Mouse (Mus musculus): ENCODE measurements around the gene Ttc3.
A peak's percentile ranks its signal among the peaks of the same experiment; 100 is the strongest.
"Not testable (repeated sequence)": the region's sequence is repeated elsewhere in the genome, so short reads cannot be mapped to it uniquely, and the experiment has no call there.

Ttc3 gene

DNA sequence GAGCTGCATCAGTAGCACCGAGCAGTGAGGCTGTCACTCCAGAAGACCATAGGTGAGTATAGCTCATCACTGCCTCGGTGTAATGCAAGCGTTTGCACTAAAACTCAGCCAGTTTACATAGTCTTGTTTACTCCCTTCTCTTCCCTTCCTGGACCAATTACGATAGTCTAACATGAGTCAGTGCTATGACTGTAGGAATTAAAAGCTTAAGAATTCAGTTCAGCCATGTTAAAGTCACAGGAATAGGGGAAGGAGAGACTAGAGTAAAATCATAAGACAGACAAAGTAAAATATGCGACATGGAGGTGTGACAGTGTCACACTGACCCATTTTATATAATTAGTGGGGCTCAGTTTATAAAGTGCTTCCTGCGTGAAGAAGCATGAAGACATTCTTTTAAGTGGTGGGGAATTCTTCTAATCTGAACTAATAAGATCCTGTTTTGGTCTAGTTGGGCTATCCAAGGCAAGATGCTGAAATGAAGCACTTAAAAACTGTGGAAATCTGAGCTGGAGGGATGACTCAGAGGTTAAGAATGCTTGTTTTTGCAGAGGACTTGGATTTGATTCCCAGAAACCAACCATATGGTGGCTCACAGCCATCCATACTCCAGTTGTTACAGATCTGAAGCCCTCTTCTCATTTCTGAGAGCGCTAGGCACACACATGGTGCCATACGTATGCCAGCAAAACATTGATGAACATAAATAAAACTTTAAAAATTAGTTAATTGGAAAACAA is 65.2 kb downstream of the Ttc3 start:
- peak; percentile 86 for DNase-seq (ENCODE audit: inconsistent ontology term)

DNA sequence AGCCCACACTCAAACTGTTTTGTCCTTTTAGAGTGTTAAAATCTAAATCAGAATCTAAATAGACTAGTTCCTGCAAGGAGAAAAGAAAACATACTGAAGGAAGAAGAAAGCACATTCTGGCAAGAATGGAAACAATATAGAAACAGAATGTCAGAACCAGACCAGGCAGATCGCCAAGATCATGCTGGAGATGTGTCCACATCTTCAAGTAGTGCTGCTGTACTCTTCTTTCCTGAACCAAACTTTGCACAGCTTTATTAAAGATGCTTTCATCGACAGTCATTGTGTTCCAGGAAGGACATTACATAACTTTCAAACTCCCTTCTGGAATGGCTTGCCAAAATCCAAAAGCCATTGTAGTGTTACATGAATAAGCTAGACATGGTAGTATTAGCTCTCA is 66.4 kb downstream of the Ttc3 start:
- DNase-seq (ENCODE audit: inconsistent ontology term): peak; percentile 14

- no peak for DNase-seq (ENCODE audit: inconsistent ontology term)
Measured at GRCm38 (mm10) chr16:94441361-94441760, 70.9 kb downstream of the Ttc3 start.

DNA sequence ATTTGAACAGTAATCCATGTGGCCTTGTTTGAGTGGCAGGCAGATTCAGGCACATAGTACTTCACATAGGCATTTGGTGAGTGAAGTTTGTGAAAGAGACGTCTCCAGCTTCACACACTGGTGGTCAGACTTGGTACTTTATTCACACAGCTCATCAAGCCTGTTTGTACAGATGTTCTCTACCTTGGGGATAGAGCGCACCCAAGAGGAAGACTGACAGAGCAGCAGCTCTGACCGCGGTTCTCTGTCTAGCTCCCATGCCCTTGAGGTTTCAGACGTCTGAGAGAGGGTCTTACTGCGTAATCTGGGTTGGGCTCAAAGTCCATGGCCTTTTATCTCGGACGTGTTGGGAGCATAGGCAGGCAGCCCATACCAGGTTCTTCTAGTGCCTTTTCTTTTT is 78.7 kb downstream of the Ttc3 start:
- no peak for DNase-seq (ENCODE audit: inconsistent ontology term)

GRCm38 (mm10) chr16:94449632-94450031 is 79.2 kb downstream of the Ttc3 start:
- no peak for DNase-seq (ENCODE audit: inconsistent ontology term)

DNA sequence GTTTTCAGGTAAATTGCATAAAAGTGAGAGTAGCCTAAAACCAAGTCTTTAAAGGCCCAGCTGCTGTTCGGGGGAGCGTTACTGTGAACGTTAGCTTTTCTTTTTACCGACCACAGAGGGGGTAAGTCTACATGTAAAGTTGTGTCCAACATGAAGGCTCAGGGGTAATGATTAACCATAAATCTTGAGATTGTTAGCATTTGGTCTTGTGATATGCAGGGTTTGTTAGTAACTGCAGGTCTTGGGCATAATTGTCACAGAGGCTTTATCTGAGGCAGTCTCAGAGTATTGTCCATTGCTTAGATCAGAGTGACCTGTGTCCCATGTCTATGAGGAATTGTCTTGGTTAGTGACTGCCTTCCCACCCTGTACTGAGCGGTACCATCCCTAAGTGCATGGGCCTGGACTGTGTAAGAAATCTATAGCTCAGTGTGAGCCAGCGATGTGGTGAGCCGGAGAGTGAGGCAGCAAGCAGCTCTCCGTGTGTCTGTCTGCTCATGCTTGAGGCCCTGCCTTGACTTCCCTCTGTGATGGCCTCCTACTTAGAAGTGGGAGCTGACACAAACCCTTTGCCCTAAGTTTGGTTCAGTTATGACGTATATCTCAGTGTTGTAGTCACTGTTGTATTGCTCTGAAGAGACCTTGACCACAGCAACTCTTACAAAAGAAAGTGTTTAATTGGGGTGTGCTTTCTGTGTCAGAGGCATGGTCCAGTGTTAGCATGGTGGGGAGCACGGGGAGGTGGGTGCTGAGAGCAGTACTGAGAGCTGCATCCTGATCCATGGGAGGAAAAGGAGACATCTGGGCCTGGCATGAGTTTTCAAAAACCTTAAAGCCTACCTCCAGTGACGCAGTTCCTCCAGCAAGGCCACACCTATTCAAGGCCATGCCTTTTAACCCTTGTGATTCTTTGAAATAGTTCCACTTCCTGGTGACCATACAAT is 81.4 kb downstream of the Ttc3 start:
- no peak for DNase-seq (ENCODE audit: inconsistent ontology term)

DNA sequence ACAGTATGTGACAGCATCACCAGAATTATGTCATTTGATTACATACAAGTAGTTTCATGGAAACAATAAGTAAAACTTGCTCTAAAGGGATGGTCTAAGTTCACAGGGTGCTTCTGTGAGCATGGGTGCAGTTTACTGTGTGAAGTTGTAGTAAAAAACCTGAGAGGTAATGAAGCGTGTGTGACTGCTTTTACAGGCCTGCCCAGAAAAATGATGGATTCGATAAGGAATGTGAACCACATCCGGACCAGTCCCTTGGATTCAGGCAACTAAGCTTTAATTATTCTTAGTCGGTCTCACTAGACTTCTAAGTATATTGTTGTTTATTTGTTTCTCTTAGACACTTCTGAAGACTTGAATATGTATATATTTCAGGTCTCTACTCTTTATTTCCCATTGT is 82.3 kb downstream of the Ttc3 start:
- DNase-seq (ENCODE audit: inconsistent ontology term): peak; percentile 35

GRCm38 (mm10) chr16:94454146-94454545 is 83.7 kb downstream of the Ttc3 start:
- no peak for DNase-seq (ENCODE audit: inconsistent ontology term)

- DNase-seq (ENCODE audit: inconsistent ontology term): no peak
Measured at GRCm38 (mm10) chr16:94464067-94464466, 93.6 kb downstream of the Ttc3 start.

- DNase-seq (ENCODE audit: inconsistent ontology term): no peak
Measured at GRCm38 (mm10) chr16:94465900-94466299, 95.5 kb downstream of the Ttc3 start.

GRCm38 (mm10) chr16:94466317-94466716 is 95.9 kb downstream of the Ttc3 start:
- DNase-seq (ENCODE audit: inconsistent ontology term): not testable (repeated sequence)

- no peak for DNase-seq (ENCODE audit: inconsistent ontology term)
Measured at GRCm38 (mm10) chr16:94467337-94468055, 97.1 kb downstream of the Ttc3 start.

- DNase-seq (ENCODE audit: inconsistent ontology term): no peak
Measured at GRCm38 (mm10) chr16:94468391-94468790, 98.0 kb downstream of the Ttc3 start.

DNA sequence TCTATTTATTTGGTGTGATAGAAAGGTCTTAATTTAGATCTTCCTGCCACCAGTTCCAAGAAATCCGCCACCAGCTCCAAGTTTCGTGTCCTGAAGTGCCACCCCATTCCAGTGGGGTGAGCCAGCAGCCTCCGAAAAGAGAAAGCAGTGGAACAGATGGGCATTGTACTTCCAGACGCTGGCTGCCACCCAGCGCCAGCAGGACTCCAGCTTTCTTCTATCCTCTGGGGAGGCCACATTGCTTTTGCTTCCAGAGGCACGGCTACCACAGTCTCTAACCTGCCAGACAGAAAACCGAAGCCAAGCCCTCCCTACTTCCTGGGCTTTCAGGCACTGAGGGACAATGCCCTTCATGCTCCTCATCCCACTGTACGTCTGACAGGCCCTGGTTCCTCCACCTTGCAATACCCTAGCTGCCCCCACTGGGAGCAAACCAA is 102.1 kb downstream of the Ttc3 start:
- DNase-seq (ENCODE audit: inconsistent ontology term): peak; percentile 97

DNA sequence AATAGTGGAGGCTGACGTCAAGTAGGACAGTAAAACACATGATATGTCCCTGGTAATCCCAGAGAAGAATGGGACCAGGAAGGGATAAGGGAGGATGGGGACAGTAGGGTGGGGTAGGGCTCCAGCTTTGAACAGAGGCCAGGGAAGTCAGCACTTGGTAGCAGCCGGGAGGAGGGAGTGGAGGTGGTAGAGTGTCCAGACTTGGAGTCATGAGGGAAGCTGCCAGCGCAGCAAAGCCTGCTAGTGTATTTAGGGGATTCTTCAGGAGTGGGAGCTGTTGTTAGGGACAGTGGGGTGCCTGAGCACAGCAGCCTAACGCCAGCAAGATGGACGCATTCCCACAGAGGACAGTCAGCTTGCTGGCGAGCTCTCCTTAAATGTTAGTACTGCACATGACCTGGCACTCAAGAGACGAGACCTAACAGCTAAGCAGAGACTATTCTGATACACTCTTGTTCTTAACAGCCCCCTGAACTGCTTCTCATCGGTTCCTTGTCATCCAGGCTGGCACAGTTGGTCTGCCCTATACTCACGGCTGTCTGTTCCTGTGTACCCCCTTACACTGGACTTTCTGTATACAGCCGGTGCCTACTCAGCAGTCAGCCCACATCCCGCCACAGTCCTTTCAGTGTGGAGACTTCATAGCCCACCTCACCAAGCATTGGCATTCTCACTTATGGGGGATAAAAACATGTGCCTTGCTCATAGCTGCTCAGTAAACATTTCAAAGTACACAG is 102.8 kb downstream of the Ttc3 start:
- no peak for DNase-seq (ENCODE audit: inconsistent ontology term)

- no peak for DNase-seq (ENCODE audit: inconsistent ontology term)
Measured at GRCm38 (mm10) chr16:94484752-94485535, 114.5 kb downstream of the Ttc3 start.

GRCm38 (mm10) chr16:94487341-94487740 is 116.9 kb downstream of the Ttc3 start:
- no peak for DNase-seq (ENCODE audit: inconsistent ontology term)

DNA sequence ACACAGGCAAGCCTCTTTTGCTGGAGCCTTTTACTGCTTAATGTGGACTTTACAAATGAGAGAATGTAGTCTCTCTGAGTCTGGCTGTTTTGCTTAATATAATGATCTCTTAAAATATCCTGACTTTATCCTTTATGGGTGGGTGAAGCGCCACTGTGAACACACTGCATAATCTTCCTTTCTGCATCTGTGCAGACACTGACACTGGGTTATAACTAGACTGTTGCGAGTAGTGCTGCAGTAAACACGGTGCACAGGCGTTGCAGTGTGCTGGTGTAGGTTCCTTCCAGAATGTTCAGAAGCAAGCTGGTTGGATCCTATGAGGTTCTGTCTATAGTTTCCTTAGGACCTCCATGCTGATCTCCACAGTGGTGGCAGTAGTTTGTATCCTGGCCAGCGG is 118.9 kb downstream of the Ttc3 start:
- DNase-seq (ENCODE audit: inconsistent ontology term): no peak

- DNase-seq (ENCODE audit: inconsistent ontology term): not testable (repeated sequence)
Measured at GRCm38 (mm10) chr16:94497176-94497575, 126.8 kb downstream of the Ttc3 start.

DNA sequence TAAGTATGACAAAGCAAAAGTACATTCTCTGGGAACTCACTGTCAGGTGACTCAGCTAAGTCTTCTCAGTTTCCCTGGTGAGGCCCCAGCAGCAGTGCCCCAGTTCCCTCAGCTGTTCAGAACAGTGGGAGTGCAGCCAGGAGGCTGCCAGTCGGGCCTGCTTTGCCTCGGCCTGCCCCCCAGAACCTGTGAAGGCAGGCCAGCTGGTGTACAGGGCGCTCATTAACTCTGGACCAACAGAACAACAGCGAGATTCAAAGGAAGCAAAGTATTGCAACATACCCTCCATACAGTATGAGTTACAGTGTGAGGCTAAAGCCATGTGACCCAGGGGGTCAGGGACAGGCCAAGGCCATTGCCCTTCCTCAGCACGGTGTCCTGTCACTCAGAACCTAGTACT is 127.5 kb downstream of the Ttc3 start:
- peak; percentile 90 for DNase-seq (ENCODE audit: inconsistent ontology term)

GRCm38 (mm10) chr16:94504192-94504591 is 133.8 kb downstream of the Ttc3 start:
- no peak for DNase-seq (ENCODE audit: inconsistent ontology term)

Data from Muller cell, postnatal 12 days (primary cell).